Mouse (Mus musculus) intestine, postnatal 0 days (tissue): ENCODE measurements around the gene Ric8b. TPM values are rescaled to one million over a fixed set of nuclear protein-coding genes. Genes with fewer than 3 reads are reported as not detected.

Experiments used
- ATAC-seq: fragments of 200-750 bp; cut with Nextera tagmentation; 2 replicates; pipeline ENCODE4 v1.8.0; 2017; ENCODE audit warnings: mild to moderate bottlenecking, moderate TSS enrichment, moderate library complexity
- H3K27ac ChIP-seq: fragments of 300-500 bp; sonication (generic); 2 replicates; pipeline ENCODE4 v1.5.1; 2014; ENCODE audit warnings: mild to moderate bottlenecking, low read depth, low read length, moderate library complexity
- H3K27me3 ChIP-seq: fragments of 300-500 bp; sonication (generic); replicated peaks from 2 replicates; pipeline ENCODE4 v1.6.1; 2014; ENCODE audit warnings: low read length, mixed read lengths; ENCODE audit not compliant: control insufficient read depth, insufficient read depth
- H3K36me3 ChIP-seq: fragments of 300-500 bp; sonication (generic); 2 replicates; pipeline ENCODE4 v1.6.1; 2014; ENCODE audit warnings: mild to moderate bottlenecking, moderate library complexity; ENCODE audit not compliant: control insufficient read depth, insufficient read depth
- H3K4me1 ChIP-seq: fragments of 300-500 bp; sonication (generic); replicated peaks from 2 replicates; pipeline ENCODE4 v1.6.1; 2014; ENCODE audit warnings: antibody characterized with exemption, low read length, mixed read lengths; ENCODE audit not compliant: control insufficient read depth, insufficient read depth
- H3K4me2 ChIP-seq: fragments of 300-500 bp; sonication (generic); replicated peaks from 2 replicates; pipeline ENCODE4 v1.6.1; 2014; ENCODE audit warnings: low read depth, mild to moderate bottlenecking, moderate library complexity
- H3K4me3 ChIP-seq: fragments of 300-500 bp; sonication (generic); 2 replicates; pipeline ENCODE4 v1.5.1; 2014; ENCODE audit warnings: low read depth, low read length
- H3K9ac ChIP-seq: fragments of 300-500 bp; sonication (generic); 2 replicates; pipeline ENCODE4 v1.6.1; 2014; ENCODE audit warnings: mild to moderate bottlenecking, low read depth, low read length
- H3K9me3 ChIP-seq: fragments of 300-500 bp; sonication (generic); 2 replicates; pipeline ENCODE4 v1.6.1; 2016; ENCODE audit warnings: mixed run types; ENCODE audit not compliant: control insufficient read depth
- CTCF ChIP-seq: sonication (generic); IDR thresholded peaks from 2 replicates; pipeline ENCODE4 v1.5.1; 2016; ENCODE audit warnings: low read depth, mild to moderate bottlenecking, control low read depth, antibody characterized with exemption, moderate library complexity
- WGBS: fragments of 180-500 bp; shearing (Covaris S2); extraction: QIAGEN DNeasy Blood & Tissue Kit; methylation state at CpG from one replicate; pipeline ENCODE4 v1.1.7; 2014; 5-methylcytosine and 5-hydroxymethylcytosine counted together
- polyA plus RNA-seq: library from polyadenylated mRNA; unstranded; fragments of >200 nt; fragmentation: Nextera tagmentation; extraction: Ambion mirVana; gene quantifications from 2 replicates; pipeline ENCODE4 v1.2.1, GENCODE M21; 2015

The Ric8b gene
- polyA plus RNA-seq, 1 experiment from 2014 or later, result 6.7 TPM

- H3K36me3 ChIP-seq, result peaks cover 11% of the 10 kb centered on the region; the same call in 1 of the 2 replicates
- no peak overlapping the region for H3K27ac ChIP-seq
- H3K4me2 ChIP-seq, result no peak overlapping the region
- no peak for ATAC-seq
- no peaks in the 10 kb centered on the region for H3K9me3 ChIP-seq
- no peaks in the 10 kb centered on the region for H3K4me1 ChIP-seq
- no peak overlapping the region for H3K4me3 ChIP-seq
- peak; percentile 30 for TF ChIP-seq CTCF
- no peak overlapping the region for H3K9ac ChIP-seq
- H3K27me3 ChIP-seq, result no peaks in the 10 kb centered on the region
- WGBS, result 57% methylated on average over 11 of the region's 11 CpGs
Observed at GRCm38 (mm10) chr10:85022647-85023312, 105.4 kb downstream of the Ric8b start.

DNA sequence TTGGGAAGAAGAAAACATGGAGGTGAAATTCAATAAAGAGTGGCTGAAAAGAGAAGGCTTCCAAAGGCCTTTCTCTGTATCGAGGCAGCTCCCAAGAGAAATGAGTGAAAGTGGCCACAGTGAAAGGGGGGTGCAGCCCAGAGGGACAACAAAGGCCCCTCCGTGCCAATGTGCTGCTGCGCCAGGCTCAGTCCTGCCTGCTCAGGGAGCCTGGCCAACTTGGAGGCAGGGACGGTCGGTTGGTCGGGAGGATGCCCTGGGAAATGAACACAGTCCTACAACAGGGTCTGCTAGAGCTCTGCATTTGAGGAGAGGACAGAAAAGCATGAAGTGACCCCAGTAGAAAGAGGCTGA is 105.9 kb downstream of the Ric8b start:
- no peak for TF ChIP-seq CTCF
- peaks cover 11% of the 10 kb centered on the region; the same call in 1 of the 2 replicates for H3K36me3 ChIP-seq
- H3K9ac ChIP-seq, result no peak overlapping the region
- no peak overlapping the region for H3K4me3 ChIP-seq
- WGBS, result 61% methylated on average over 6 of the region's 6 CpGs
- no peak overlapping the region for H3K27ac ChIP-seq
- no peak for ATAC-seq
- H3K4me2 ChIP-seq, result no peak overlapping the region
- H3K4me1 ChIP-seq, result no peaks in the 10 kb centered on the region
- H3K9me3 ChIP-seq, result no peaks in the 10 kb centered on the region
- H3K27me3 ChIP-seq, result no peaks in the 10 kb centered on the region

DNA sequence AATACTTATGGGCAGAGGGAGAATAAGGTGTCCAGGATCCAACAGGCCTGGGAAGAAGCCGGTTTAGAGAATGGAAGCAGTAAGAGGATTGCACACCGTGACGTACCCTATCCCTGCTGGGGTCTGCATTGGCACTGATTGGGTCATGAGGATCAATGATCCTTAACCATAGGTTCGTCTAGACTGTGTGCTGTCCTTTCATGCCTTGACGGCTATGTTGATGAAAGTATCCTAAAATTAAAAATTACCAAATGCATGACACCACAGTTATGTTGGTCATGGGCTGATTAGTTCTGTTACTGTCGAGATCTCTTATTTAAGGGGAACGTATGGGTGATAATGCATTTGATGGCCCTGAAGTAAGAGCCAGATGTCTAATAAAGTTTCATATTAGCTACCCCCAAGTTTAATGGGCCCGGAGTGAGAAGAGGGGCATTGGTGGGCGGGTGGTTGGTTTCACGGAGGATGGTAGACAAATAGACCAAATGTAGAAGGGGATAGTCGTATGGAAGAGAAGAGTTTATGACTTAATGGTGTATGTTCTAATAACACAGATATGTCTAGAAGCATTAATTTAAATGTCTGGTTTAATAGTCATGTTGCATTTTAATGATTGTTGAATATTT is 108.5 kb downstream of the Ric8b start:
- Histone ChIP-seq H3K4me3 (no peak overlapping the region), H3K4me2 (no peak overlapping the region), H3K36me3 (no peaks in the 10 kb centered on the region), H3K9ac (no peak overlapping the region), H3K27ac (no peak overlapping the region), H3K9me3 (no peaks in the 10 kb centered on the region), H3K4me1 (no peaks in the 10 kb centered on the region), H3K27me3 (no peaks in the 10 kb centered on the region)
- ATAC-seq, result peak; percentile 92
- TF ChIP-seq CTCF, result no peak
- WGBS, result 89% methylated on average over 11 of the region's 11 CpGs

GRCm38 (mm10) chr10:85027619-85028175 is 110.3 kb downstream of the Ric8b start:
- TF ChIP-seq CTCF, result no peak
- WGBS, result 74% methylated on average over 10 of the region's 10 CpGs
- H3K4me3 ChIP-seq, result no peak overlapping the region

DNA sequence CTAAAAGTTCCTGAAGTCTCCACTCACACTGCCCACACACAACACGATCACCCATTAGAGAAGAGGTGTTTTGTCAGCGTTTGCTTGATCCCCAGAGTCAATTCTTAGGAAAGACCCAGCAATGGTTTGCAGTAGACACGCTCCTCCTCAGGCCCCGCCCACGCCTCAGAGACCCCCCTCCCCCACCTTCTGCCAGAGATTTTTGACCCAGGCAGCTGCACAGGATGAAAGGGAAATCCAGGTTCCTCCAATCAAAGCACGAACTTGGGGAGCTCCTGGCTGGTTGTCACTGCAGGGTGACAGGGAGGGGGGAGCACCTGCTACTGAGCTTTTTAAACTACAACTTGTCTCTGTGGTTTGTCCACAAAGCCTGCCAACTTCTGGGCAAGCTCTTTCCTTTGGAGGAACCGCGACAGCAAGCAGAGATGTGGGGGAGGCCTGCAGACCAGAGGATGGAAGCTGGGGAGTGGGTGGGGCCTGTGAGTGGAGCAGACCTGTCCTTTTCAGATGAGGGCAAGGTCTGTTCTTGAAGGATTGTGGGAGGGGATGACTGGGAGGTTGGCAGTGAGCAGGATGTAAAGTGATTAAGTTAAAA is 117.8 kb downstream of the Ric8b start:
- no peak overlapping the region for H3K4me2 ChIP-seq
- no peaks in the 10 kb centered on the region for H3K36me3 ChIP-seq
- no peaks in the 10 kb centered on the region for H3K9me3 ChIP-seq
- no peak overlapping the region for H3K9ac ChIP-seq
- H3K4me1 ChIP-seq, result no peaks in the 10 kb centered on the region
- ATAC-seq, result no peak
- no peak overlapping the region for H3K4me3 ChIP-seq
- no peaks in the 10 kb centered on the region for H3K27me3 ChIP-seq
- TF ChIP-seq CTCF, result no peak
- no peak overlapping the region for H3K27ac ChIP-seq
- WGBS, result 23% methylated on average over 8 of the region's 8 CpGs

More at GRCm38 (mm10) chr10:85027619-85028175, 110.3 kb downstream of the Ric8b start:
- Histone ChIP-seq H3K4me2 (no peak overlapping the region), H3K27ac (no peak overlapping the region), H3K9me3 (no peaks in the 10 kb centered on the region), H3K27me3 (no peaks in the 10 kb centered on the region), H3K9ac (no peak overlapping the region), H3K4me1 (no peaks in the 10 kb centered on the region), H3K36me3 (no peaks in the 10 kb centered on the region)
- ATAC-seq, result no peak

- Histone ChIP-seq H3K27me3 (no peaks in the 10 kb centered on the region), H3K27ac (no peak overlapping the region), H3K4me3 (no peak overlapping the region), H3K4me1 (no peaks in the 10 kb centered on the region), H3K36me3 (no peaks in the 10 kb centered on the region), H3K4me2 (no peak overlapping the region), H3K9ac (no peak overlapping the region), H3K9me3 (no peaks in the 10 kb centered on the region)
- no peak for ATAC-seq
- 63% methylated on average over 10 of the region's 10 CpGs for WGBS
- no peak for TF ChIP-seq CTCF
Observed at GRCm38 (mm10) chr10:85038147-85038546, 120.7 kb downstream of the Ric8b start.
